Mouse (Mus musculus) c-Kit-negative CD71-positive TER-119-positive erythroid progenitor cells, embryonic 14.5 days (primary cell): ENCODE data around the gene Foxr1.
"Not testable (repeated sequence)": the region's sequence is repeated elsewhere in the genome, so short reads cannot be mapped to it uniquely, and the experiment has no call there.

ENCODE experiments used
- DNase-seq: peaks from one replicate; pipeline ENCODE4 v3.0.0-alpha.2; 2013; ENCODE audit warnings: low read depth, low spot score

Foxr1 gene

DNA sequence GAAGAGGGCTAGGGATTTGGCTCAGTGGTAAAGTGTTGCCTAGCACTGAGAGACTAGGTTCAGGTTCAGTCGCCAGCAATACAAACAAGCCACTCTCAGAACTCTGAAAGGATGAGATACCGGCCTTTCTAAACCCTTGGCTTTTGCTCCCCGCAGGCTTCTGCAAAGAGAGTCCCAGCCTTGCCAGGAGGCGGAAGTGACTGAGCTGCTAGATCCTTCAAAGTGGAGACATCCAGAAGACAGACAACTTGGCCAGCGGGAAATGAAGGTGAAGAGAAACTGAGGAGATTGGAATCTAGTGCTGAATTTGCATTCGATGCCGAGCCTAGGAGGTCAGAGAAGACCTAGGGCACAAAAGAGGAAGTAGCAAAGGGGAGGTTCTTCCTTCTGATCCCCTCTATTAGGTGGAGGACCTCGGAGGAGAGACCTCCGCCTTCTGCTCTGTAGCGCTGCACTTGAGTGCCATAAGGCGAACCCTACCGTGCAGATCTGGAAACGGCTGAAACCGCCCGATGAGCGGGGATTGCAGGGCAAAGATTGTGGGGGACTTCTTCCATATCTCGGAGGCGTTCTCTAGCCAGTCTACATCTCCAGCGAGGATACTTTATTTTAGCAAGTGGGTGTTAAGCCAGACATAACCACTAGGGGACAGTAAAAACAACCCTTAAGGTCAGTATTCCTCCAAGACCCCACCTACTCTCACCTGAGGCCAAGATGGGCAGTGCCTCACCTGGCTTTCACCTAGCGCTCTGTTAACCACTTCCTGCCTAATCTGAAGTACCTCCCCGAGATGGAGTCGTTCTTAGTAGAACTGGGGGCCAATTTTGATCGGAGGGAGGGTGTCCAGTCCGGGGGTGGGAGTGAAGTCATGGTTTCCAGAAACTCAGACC, 36.6 kb upstream of the Foxr1 start:
- DNase-seq = peak; percentile 20

DNA sequence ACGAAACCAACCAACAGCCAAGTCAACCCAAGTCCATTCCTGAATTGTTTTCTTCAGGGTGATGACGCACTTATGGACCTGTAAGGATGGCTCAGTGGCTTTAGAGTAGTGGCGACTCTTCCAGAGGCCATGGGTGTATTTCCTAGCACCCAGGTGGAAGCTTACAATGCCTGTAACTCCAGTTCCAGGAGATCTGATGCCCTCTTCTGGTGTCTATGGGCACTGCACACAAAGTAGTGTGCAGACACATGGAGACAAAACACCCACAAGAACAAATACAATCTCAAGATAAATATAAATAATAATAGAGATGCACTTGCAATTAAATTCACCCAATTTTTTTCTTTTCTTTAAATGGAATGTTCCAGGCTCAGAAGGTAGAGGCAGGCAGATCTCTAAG, 35.0 kb upstream of the Foxr1 start:
- DNase-seq = no peak

- no peak for DNase-seq
Observed at GRCm38 (mm10) chr9:44474327-44474726, 33.4 kb upstream of the Foxr1 start.

DNA sequence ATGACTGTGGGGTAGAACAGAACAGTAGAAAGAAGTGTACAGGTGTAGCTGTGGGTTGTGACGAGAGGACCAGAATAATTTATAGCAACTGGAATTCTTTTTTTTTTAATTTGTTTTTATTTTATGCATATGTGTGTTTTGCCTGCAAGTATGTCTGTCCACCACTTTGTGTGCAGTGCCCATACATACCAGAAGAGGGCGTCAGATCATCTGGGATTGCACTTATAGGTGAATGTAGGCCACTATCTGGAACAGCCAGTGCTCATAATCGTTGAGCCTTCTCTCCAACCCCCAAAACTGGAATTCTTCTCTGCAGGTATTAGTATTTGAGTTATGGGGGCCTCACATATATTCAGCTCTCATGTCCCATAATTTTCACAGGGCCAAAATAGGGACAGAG, 32.2 kb upstream of the Foxr1 start:
- DNase-seq = no peak

DNA sequence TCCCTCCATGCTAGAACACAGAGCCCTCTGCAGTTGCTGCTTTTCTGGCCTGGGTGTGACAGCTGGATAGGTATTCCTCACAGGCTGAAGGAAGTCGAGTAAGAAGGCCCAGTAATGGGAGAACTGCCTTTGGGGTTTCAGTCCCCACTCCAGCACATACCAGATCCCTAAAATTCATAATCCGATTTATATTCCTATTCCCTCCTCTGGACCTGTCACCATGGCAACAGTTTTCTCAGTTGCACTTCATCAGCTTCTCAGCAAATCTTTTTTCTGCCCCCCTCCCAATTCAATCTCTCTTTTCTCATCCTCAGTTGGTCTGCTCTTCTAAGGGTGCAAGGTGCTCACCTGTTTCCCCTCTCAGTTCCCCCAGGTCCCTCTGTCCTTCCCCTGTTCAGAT, 27.9 kb upstream of the Foxr1 start:
- DNase-seq = no peak

DNA sequence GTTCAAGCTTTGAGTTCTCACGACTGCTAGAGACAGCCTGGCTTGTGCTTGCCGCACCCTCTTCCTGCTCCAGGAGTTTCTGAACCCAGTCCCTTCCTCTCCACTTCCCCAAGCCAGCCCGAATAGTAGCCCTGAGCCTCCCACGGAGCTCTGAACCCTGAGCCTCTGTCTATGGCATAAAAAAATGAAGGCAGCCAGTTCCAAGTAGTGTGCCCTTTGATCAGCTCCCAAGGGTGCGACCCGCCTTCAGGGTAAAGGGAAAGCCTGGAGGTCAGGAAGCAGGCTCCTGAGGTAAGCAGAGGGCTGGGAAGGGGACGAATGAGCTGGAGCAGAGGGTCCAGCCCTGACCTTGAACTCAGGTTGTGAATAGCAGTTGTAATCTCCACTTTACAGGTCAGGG, 27.3 kb upstream of the Foxr1 start:
- DNase-seq = no peak

GRCm38 (mm10) chr9:44461950-44462349, 21.0 kb upstream of the Foxr1 start:
- no peak for DNase-seq

DNA sequence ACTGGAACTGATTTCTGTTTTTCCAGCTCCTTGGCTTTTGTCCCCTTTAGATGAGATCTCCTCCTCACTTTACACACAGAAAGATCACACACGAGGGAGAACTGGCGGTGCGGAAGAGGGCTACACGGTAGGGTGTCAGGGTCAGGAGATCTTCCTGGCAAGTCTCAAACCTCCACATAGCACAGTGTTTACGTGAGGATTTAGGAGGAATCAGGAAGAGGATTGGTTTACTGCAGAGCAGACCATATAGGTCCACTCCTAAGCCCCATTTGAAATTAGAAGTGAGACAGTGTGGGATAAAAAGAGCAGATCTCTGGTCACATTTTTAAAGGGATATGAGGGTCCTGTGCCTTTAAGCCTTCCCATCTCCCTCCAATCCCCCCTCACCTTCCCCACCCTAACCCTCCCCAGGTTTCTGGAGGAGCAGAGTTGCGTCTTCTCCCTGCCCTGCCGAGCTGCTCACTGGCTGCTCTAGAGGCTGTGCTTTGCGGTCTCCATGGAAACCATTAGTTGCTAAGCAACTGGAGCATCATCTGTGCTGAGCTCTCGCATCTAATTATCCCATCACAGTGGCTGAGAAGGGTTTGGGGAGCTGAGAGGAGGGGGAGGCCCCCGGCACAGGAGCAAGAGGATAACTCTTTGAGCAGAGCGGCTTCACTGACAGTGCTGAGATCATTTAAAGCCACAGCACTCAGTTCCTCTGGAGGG, 16.3 kb upstream of the Foxr1 start:
- DNase-seq = no peak

DNA sequence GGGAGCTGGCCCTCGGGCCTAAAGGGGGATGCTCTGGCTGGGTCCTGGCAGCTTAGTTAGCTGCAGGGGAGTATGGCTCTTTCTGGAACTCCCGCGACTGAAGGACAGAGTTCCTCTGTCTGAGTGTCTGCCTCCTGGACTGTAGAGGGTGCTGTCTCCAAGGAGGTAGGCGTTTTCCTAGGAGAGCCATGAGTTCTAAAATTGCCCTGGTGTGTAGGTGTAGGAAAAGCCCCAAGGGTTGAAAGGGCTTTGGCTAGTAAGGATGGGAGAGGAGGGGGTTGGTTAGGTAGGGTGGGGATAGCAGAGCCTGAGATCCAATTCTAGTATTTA, 13.9 kb upstream of the Foxr1 start, which contains the start of gene Upk2:
Gene Upk2 (minus strand): TSS at position 86 of the 330 bp plus-strand sequence.
- no peak for DNase-seq

DNA sequence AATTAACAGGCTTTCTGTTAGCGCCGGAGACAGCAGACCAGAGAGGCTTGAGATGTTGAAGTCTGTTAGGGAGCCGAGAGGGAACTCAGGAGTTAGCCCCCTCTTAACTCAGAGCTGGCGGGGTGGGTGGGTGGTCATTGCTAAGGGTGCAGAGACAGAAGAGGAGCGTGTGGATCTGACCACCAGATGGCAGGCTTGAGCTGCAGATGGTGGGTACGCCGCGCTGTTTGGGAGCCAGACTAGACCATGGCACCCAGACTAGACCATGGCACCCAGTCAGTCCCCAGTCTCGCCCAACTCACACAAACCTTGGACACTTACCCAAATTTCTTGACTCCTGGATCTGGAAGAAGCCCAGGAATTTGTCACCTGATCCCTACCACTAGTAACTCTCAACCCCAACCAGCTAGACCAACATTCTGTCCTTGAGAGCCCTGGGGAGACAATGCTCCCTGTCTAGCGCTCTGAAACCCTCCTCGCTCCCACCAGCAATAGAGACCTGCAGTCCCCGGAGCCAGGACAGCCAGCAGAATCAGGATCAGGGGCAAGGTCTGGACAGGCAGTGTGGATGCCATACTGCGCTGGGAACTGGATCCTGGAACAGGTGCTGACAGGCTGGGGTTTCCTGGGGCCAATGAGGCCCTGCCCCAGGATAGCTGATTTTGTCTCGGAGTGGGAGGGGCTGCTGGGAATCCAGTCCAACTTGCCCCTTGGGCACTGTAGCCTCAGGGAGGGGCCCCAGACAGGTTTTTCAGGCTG, 13.4 kb upstream of the Foxr1 start:
- peak; percentile 20 for DNase-seq

DNA sequence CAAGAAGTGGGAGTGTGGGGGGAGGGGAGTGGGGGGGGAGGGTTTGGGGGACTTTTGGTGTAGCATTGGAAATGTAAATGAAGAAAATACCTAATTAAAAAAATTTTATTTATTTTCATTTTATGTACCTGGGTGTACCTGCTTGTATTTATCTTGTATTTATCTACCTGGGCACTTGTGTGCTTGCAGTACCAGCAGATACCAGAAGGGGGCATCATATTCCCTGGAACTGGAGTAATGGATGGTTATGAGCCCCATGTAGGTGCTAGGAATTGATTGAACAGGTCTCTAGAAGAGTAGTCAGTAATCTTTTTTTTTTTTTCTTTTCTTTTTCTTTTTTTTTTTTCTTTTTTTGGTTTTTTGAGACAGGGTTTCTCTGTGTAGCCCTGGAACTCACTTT, 9.5 kb upstream of the Foxr1 start:
- DNase-seq = peak; percentile 46

DNA sequence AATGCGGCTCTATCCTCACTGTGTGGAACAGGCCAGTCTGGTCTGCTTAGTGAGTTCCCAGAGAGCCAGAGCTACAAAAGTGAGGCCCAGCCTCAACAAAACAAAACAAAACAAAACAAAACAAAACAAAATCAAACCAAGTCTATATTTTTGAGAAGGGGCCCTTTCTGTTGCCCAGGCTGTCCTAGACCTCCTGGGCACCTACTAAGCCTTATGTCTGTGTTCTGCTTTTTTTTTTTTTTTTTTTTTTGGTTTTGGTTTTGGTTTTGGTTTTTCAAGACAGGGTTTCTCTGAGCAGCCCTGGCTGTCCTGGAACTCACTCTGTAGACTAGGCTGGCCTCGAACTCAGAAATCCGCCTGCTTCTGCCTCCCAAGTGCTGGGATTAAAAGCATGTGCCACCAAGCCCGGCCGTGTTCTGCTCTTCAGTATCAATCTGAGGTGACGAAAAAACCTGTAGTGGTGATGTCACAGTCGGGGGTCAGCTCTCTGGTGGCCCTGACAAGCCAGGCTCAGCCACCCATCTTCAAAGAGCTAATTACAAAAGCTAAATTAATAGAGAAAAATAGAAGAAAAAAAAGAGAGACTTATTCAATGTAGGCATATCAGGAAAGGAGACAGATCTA, 3.6 kb upstream of the Foxr1 start:
- DNase-seq = not testable (repeated sequence)

- no peak for DNase-seq
Observed at GRCm38 (mm10) chr9:44435747-44436146, 5.2 kb downstream of the Foxr1 start.

GRCm38 (mm10) chr9:44432577-44433185, 8.3 kb downstream of the Foxr1 start:
- DNase-seq = no peak

DNA sequence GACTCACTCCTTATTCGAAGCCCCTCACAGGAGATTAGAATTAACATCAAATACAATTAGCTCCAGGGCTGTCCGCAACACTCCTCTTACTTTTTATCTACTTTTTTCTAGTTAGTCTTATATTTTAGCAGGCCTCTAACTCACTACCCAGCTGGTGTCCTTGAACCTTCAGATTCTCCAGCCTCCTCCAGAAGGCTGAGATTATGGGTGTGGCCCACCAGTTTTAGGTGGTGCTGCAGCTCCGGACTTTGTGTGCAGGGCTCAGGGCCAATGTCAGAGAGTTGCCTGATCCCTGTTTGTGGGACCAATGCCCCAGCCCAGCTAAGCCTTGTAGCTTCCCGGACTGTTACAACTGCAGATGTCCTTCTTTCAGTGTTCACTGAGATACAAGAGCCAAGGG, 17.4 kb downstream of the Foxr1 start:
- no peak for DNase-seq

- DNase-seq = no peak
Observed at GRCm38 (mm10) chr9:44420280-44420898, 20.5 kb downstream of the Foxr1 start.

DNA sequence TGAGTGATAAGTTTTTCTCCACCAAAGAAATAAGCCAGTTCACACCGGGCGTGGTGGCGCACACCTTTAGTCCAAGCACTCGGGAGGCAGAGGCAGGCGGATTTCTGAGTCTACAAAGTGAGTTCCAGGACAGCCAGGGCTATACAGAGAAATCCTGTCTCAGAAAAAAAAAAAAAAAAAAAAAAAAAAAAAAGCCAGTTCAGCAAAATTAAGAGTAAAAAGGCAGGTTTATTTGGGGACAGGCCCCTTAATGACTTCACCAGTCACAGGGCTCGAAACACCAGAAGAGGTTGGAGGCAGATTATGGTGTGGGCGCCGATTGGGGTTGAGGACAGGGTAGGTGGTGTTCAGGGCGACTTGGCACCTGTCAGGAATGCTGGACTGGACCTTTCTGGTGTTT, 21.2 kb downstream of the Foxr1 start:
- DNase-seq = not testable (repeated sequence)

DNA sequence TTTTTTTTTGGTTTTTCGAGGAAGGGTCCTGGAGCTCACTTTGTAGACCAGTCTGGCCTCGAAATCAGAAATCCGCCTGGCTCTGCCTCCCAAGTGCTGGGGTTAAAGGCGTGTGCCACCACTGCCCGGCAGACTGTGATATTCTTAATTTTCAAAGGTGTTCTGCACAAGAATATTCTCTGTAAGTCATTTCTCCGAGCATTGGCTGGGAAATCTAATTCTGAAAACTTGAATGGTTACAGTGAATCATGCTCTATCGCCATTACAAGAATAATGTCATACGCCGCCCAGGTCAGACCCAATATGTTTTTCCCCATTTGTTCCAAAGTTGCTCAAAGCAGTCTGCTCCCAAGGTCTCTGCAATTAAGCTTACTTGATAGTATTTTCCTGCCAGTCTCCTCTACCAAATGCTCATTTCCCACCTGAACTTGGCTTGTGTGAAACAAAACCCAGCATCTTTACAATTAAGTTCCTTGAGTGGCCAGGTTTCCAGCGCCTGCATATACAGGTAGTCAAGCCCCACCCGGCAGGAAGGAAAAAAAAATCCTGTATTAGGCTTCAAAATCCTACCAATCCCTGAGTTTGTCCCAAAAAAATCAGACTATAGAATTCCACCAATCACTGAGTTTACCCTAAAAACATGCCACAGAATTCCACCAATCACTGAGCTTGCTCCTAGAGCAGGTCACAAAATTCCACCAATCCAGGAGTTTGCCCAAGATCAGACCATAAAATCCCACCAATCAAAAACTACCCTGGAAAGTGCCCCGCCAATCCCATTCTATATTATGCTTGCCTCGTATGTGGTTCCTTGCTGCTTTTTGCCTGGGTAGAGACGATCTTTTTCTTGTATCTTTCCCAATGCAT, 22.2 kb downstream of the Foxr1 start, which contains the start of gene Ccdc84:
Gene Ccdc84 (minus strand): TSS at position 51 of the 867 bp plus-strand sequence.
- DNase-seq = no peak

- peak; percentile 86 for DNase-seq
Observed at GRCm38 (mm10) chr9:44417892-44418363, 23.0 kb downstream of the Foxr1 start.
